Mouse (Mus musculus) spleen, postnatal 36 days (tissue): Measurements from ENCODE around the gene Pou4f2.

ENCODE experiments used
- DNase-seq, 2 experiments: peaks; one replicate each; pipeline ENCODE4 v3.0.0; 2022; ENCODE audit warnings: low spot score in 2 of 2, mixed read lengths in 1 of 2

The Pou4f2 gene

GRCm38 (mm10) chr8:78436071-78436651, at the start of gene Pou4f2:
TSS of gene Pou4f2 (minus strand) at chr8:78436645.
- no peak for DNase-seq

GRCm38 (mm10) chr8:78477051-78477829, 40.8 kb upstream of the Pou4f2 start:
- no peak for DNase-seq

GRCm38 (mm10) chr8:78467889-78468288, 31.4 kb upstream of the Pou4f2 start:
- no peak for DNase-seq

- DNase-seq: no peak
Observed at GRCm38 (mm10) chr8:78463941-78464340, 27.5 kb upstream of the Pou4f2 start.

GRCm38 (mm10) chr8:78456441-78456840, 20.0 kb upstream of the Pou4f2 start:
- DNase-seq: no peak

- no peak for DNase-seq
Observed at GRCm38 (mm10) chr8:78442781-78443180, 6.3 kb upstream of the Pou4f2 start.

- no peak for DNase-seq
Observed at GRCm38 (mm10) chr8:78438121-78438520, 1.7 kb upstream of the Pou4f2 start.

- no peak for DNase-seq
Observed at GRCm38 (mm10) chr8:78437140-78438045, 948 bp upstream of the Pou4f2 start.

GRCm38 (mm10) chr8:78436661-78437060, 216 bp upstream of the Pou4f2 start:
- DNase-seq: no peak

- DNase-seq: no peak
Observed at GRCm38 (mm10) chr8:78435624-78435960, 853 bp downstream of the Pou4f2 start.

- DNase-seq: no peak
Observed at GRCm38 (mm10) chr8:78434823-78435623, 1.4 kb downstream of the Pou4f2 start.

- no peak for DNase-seq
Observed at GRCm38 (mm10) chr8:78434340-78434739, 2.1 kb downstream of the Pou4f2 start.

GRCm38 (mm10) chr8:78433318-78433717, 3.1 kb downstream of the Pou4f2 start:
- no peak for DNase-seq

- DNase-seq: no peak
Observed at GRCm38 (mm10) chr8:78432451-78432850, 4.0 kb downstream of the Pou4f2 start.

- no peak for DNase-seq
Observed at GRCm38 (mm10) chr8:78431356-78431755, 5.1 kb downstream of the Pou4f2 start.

GRCm38 (mm10) chr8:78428148-78428547, 8.3 kb downstream of the Pou4f2 start:
- DNase-seq: no peak

GRCm38 (mm10) chr8:78427769-78428130, 8.7 kb downstream of the Pou4f2 start:
- no peak for DNase-seq

- no peak for DNase-seq
Observed at GRCm38 (mm10) chr8:78426875-78427768, 9.3 kb downstream of the Pou4f2 start.

- DNase-seq: no peak
Observed at GRCm38 (mm10) chr8:78426455-78426854, 10.0 kb downstream of the Pou4f2 start.

- DNase-seq: no peak
Observed at GRCm38 (mm10) chr8:78423937-78424336, 12.5 kb downstream of the Pou4f2 start.

GRCm38 (mm10) chr8:78420101-78420503, 16.3 kb downstream of the Pou4f2 start:
- DNase-seq: no peak
